Mouse (Mus musculus) liver, embryonic 14.5 days (tissue): ENCODE measurements around the gene Brwd1. TPM values are rescaled to one million over a fixed set of nuclear protein-coding genes. Genes with fewer than 3 reads are reported as not detected.
"Not testable (repeated sequence)": the region's sequence is repeated elsewhere in the genome, so short reads cannot be mapped to it uniquely, and the experiment has no call there.

Source experiments
- ATAC-seq: fragments of 200-750 bp; cut with Nextera tagmentation; 2 replicates; pipeline ENCODE4 v1.8.0; 2017; ENCODE audit warnings: moderate number of reproducible peaks, mild to moderate bottlenecking, moderate library complexity; ENCODE audit not compliant: insufficient read depth
- DNase-seq, 3 experiments: peaks; one replicate each; pipeline ENCODE4 v3.0.0-alpha.2; 2012 to 2013; ENCODE audit warnings: low read depth in 3 of 3, low spot score in 3 of 3
- H3K27ac ChIP-seq: fragments of 300-500 bp; sonication (generic); 2 replicates; pipeline ENCODE4 v1.5.1; 2014; ENCODE audit warnings: moderate library complexity, mild to moderate bottlenecking, control low read depth, inconsistent platforms
- H3K27me3 ChIP-seq: fragments of 300-500 bp; sonication (generic); 2 replicates; pipeline ENCODE4 v1.6.1; 2014; ENCODE audit warnings: mild to moderate bottlenecking, low read length, moderate library complexity; ENCODE audit not compliant: control insufficient read depth, insufficient read depth
- H3K36me3 ChIP-seq: fragments of 300-500 bp; sonication (generic); replicated peaks from 2 replicates; pipeline ENCODE4 v1.6.1; 2014; ENCODE audit warnings: low read depth; ENCODE audit not compliant: control insufficient read depth, insufficient read depth
- H3K4me1 ChIP-seq, 2 experiments: fragments of 200-500 bp in 1 of 2; fragments of 300-500 bp in 1 of 2; sonication (generic) in 1 of 2; replicated peaks; 2 replicates each; pipeline ENCODE4 v1.6.1; 2012 to 2014; ENCODE audit warnings: antibody characterized with exemption in 1 of 2, inconsistent platforms in 1 of 2, low read length in 1 of 2; ENCODE audit not compliant: control insufficient read depth in 2 of 2, insufficient read depth in 2 of 2
- H3K4me2 ChIP-seq: fragments of 300-500 bp; sonication (generic); 2 replicates; pipeline ENCODE4 v1.6.1; 2014; ENCODE audit warnings: low read depth, mild to moderate bottlenecking, control low read depth, moderate library complexity
- H3K4me3 ChIP-seq, 2 experiments: fragments of 200-500 bp in 1 of 2; fragments of 300-500 bp in 1 of 2; sonication (generic) in 1 of 2; 2 replicates each; pipeline ENCODE4 v1.5.1; 2012 to 2014; ENCODE audit warnings: low read depth in 2 of 2, low read length in 2 of 2, mild to moderate bottlenecking in 2 of 2, control low read depth in 1 of 2, inconsistent platforms in 1 of 2, moderate library complexity in 1 of 2; ENCODE audit not compliant: insufficient read depth in 1 of 2
- H3K9ac ChIP-seq: fragments of 300-500 bp; sonication (generic); replicated peaks from 2 replicates; pipeline ENCODE4 v1.6.1; 2014; ENCODE audit warnings: mild to moderate bottlenecking, control low read depth, moderate library complexity
- H3K9me3 ChIP-seq: fragments of 300-500 bp; sonication (generic); 2 replicates; pipeline ENCODE4 v1.6.1; 2016; ENCODE audit warnings: low read length, mixed read lengths; ENCODE audit not compliant: control insufficient read depth
- CTCF ChIP-seq: IDR thresholded peaks from 2 replicates; pipeline ENCODE4 v1.5.1; 2016; ENCODE audit warnings: antibody characterized with exemption, low read depth, control low read depth
- EP300 ChIP-seq: IDR thresholded peaks from 2 replicates; pipeline ENCODE4 v1.6.1; 2016; ENCODE audit warnings: antibody characterized with exemption, low read depth
- WGBS: fragments of 180-500 bp; shearing (Covaris S2); extraction: QIAGEN DNeasy Blood & Tissue Kit; methylation state at CpG from one replicate; pipeline ENCODE4 v1.1.7; 2014; ENCODE audit not compliant: insufficient replicate concordance; 5-methylcytosine and 5-hydroxymethylcytosine counted together
- polyA plus RNA-seq, 2 experiments: library from polyadenylated mRNA; depleted of rRNA in 1 of 2; stranded (reverse) in 1 of 2; unstranded in 1 of 2; fragments of >200 nt; fragmentation: Nextera tagmentation in 1 of 2; extraction: Ambion mirVana in 1 of 2; gene quantifications; 2 replicates each; pipeline versions ENCODE4 v1.2.1 to v1.2.3; 2012 to 2014

Gene Brwd1
- polyA plus RNA-seq, 2 experiments: 7.3 to 12.3 TPM

GRCm38 (mm10) chr16:96109673-96110072 lies 27.3 kb upstream of the Brwd1 start:
- Histone ChIP-seq H3K9ac (no peak overlapping the region), H3K4me2 (no peak overlapping the region), H3K4me1 (no peaks in the 10 kb centered on the region), H3K4me3 (no peak overlapping the region), H3K9me3 (no peaks in the 10 kb centered on the region), H3K27ac (no peak overlapping the region), H3K36me3 (no peaks in the 10 kb centered on the region), H3K27me3 (no peaks in the 10 kb centered on the region)
- WGBS: 46% methylated on average over 4 of the region's 4 CpGs
- TF ChIP-seq CTCF (no peak), EP300 (no peak)
- ATAC-seq: no peak
- no peak for DNase-seq

GRCm38 (mm10) chr16:96103036-96103435 lies 20.7 kb upstream of the Brwd1 start:
- ATAC-seq (no peak), DNase-seq (no peak)
- H3K4me1 ChIP-seq: no peaks in the 10 kb centered on the region
- H3K36me3 ChIP-seq: no peaks in the 10 kb centered on the region
- no peak overlapping the region for H3K27ac ChIP-seq
- no peaks in the 10 kb centered on the region for H3K27me3 ChIP-seq
- no peak overlapping the region for H3K4me3 ChIP-seq
- no peak overlapping the region for H3K9ac ChIP-seq
- no peak overlapping the region for H3K4me2 ChIP-seq
- no peaks in the 10 kb centered on the region for H3K9me3 ChIP-seq
- 27% methylated on average over 2 of the region's 2 CpGs for WGBS
- TF ChIP-seq CTCF (peak; percentile 58), EP300 (no peak)

DNA sequence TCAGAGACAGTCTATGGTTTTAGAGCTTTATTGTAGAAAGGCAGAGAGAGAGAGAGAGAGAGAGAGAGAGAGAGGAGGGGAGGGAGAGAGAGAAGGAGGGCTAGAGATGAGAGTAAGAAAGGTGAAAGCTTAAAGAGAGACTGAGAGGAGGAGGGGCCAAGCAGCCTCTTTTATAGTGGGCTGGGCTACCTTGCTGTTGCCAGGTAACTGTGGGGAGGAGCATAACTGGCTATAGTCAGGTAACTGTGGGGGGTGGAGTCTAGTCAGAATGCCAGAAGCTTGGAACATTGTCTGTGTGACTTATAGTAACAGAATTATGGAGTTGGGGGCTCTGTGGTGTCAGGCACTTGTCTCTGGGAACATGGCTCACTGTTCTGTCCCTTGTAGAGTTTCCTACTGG lies 15.5 kb upstream of the Brwd1 start:
- H3K9ac ChIP-seq, H3K27me3 ChIP-seq, H3K4me2 ChIP-seq, DNase-seq, H3K9me3 ChIP-seq, H3K4me3 ChIP-seq, ATAC-seq, H3K27ac ChIP-seq, H3K4me1 ChIP-seq, H3K36me3 ChIP-seq: not testable (repeated sequence)

DNA sequence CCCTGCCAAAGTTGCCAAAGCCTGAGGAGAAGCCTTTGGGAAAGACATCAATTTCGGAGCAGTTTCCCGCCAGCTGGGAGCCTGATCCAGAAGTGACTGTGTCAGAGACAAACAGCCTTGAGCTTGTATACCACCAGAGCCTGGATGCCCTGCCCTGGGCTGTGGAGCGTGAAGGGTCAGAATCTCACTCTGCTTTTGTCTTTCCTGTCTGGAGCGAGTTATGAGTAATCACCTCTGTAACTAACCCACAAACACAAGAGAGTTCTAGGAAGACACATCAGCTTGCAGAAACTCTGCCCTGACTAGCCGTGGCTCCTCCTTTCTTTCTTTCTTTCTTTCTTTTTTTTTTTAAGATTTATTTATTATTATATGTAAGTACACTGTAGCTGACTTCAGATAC lies 13.6 kb upstream of the Brwd1 start:
- Histone ChIP-seq H3K4me3 (no peak overlapping the region), H3K27ac (no peak overlapping the region), H3K9me3 (no peaks in the 10 kb centered on the region), H3K4me2 (no peak overlapping the region), H3K36me3 (no peaks in the 10 kb centered on the region), H3K27me3 (no peaks in the 10 kb centered on the region), H3K4me1 (no peaks in the 10 kb centered on the region; a peak in 1 of 4 replicates), H3K9ac (no peak overlapping the region)
- WGBS: 69% methylated on average over 5 of the region's 5 CpGs
- DNase-seq: no peak
- TF ChIP-seq CTCF (no peak), EP300 (no peak)
- no peak for ATAC-seq

DNA sequence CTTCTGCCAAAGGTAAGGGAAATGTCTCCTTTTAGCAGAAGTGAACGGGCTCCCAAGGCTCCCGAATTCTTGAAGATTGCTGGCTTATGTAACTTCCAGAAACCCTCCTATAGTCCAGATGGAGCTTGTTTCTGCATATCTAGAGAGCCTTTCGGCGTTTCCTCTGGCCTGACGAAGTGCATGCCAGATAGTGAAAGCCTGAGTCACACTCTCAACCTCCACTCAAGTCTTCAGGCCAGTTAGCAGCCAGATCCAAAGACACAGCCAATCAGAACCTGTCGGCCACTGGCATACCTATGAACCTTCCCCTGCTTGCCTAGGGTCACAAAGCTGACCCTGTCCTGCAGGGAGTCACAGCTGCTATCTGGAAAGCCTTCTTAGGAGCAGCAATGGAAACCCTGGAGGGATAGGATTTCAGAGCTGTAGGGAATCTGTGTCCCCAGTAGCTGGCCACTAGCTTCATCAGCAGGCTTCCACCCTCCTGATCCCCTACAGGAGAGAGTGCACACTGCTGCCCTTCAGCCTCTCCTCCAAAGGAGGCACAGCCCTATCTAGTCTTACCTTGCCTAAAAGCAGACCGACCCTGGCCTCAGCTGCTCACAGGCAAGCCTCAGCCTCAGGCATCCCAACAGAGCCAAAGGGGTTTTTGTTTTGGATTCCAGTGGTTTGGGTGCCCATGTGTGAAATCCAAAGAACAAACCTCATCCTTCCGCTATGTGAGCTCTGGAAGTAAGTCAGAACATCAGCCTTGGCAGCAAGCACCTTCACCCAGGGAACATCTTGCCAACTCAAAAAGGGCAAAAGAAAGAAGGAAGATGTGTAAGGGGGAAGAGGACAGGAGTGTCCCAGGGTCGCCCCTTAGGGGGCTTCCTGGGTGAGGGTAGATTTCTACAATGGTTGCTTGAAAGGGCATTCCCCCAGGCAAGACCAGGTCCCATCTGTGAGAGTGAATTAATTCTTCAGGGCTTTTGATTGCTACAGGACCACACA lies 9.5 kb upstream of the Brwd1 start:
- Histone ChIP-seq H3K27ac (no peak overlapping the region), H3K9ac (no peak overlapping the region), H3K4me2 (no peak overlapping the region), H3K36me3 (no peaks in the 10 kb centered on the region), H3K27me3 (no peaks in the 10 kb centered on the region), H3K4me3 (no peak overlapping the region), H3K9me3 (no peaks in the 10 kb centered on the region), H3K4me1 (peaks cover 0 to 4% of the 10 kb centered on the region in 2 experiments; a peak in 1 of 4 replicates)
- 38% methylated on average over 9 of the region's 9 CpGs for WGBS
- ATAC-seq (0 out of 2 replicates have a peak, but pooled peaks have one; percentile 23), DNase-seq (no peak)
- TF ChIP-seq EP300 (no peak), CTCF (no peak)
